Mouse (Mus musculus) ovary, postnatal 10 days (tissue): Measurements from ENCODE around the gene Ipo11.
"Not testable (repeated sequence)": the region's sequence is repeated elsewhere in the genome, so short reads cannot be mapped to it uniquely, and the experiment has no call there.

ENCODE experiments used
- DNase-seq: peaks from one replicate; pipeline ENCODE4 v3.0.0; 2022; ENCODE audit warnings: low spot score

Ipo11 gene

DNA sequence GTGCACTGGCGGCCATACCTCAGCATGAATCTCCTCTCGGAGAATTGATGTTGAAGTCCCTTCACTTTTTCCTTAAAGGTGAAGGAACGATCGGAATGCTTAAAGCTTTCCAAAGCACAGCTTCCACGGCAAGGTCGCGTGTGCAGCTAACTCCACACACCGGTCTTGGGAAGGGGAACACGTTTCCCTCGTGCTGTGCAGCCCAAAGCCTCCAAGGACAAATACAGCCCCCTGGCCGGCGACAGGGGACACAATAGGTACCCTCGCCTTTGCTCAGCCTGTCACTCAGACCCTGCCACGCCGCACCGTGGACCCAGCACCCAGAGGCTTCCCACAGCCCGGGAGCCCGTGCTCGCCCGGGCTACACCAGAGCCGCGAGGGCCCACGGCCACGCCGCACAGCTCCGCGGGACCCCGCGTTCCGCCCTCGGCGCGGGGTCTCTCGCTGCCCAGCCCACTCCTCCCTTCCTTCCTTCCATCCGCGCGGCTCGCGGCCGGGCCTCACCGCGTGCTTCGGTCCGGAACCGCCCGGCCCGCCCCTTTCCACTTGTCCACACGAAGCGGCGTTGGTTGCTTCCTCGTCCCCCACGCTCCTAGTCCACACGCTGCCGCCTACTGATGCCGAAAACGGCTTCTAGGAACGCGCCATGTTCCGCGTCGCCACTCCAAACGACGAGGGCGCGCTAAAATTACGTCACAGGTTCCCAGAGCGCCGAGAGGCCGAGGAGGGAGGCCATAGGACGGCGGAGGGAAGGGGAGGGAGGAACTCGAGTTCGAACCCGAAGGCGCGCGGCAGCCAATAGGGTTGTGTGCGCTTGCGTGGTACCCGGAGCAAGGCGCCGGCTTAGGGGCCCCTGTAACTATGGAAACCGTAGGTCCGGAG is at the start of gene Ipo11:
Gene Ipo11 (minus strand): TSS at position 703 of the 882 bp plus-strand sequence.
- DNase-seq = peak; percentile 56

DNA sequence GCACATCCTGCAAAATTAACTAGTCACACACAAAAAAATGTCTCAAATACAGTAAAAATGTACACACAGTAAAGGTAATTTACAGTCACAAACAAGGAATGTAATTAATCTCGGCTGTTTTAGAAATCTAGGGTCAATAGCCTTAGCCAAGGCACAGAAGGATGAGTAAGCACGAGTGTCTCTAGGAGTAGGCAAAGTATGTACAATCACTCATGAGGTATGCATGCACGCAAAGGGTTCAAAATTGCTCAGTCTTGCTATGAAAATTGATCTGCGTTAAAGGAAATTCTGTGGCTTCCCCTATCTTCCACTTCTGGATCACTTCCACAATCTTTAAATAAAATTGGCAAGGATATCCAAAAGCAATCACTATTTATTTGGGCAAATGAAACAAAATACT is 24.7 kb upstream of the Ipo11 start:
- DNase-seq = no peak

DNA sequence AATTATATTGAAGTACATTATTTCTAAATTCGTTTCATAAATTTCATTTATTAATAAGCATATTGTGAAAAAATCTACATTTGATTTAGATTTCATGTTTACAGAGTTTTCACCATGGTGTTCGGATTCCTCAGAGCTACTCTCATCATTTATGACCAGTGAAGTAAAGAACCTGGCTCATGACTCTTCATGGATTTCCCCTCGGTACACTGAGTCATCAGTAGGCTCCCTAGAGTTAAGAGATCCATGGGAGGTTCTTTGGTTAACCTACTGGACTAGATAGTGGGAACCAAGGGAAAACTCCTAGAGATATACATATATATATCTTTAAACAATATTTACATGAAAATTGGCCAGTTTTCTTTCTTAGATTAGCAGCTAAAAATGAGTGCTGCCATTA is 23.8 kb upstream of the Ipo11 start:
- DNase-seq = no peak

DNA sequence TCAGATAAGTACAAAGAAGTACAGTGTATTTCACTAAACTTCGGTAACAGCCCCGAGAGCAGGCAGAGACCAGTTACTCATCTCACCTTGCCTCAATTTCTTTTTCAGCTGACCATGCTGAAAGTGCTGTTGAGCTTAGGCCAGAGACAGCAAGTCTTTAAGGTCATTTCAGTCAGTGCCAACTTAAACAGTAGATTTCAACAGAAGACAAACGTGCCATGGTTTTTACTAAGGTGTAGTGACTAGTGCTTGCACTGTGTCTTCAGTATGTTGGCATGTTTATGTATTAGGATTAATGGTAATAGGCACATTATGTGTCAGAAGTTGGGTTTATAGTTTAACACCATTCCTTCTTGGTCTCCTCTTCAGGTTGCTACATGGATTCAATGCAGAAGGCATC is 21.5 kb upstream of the Ipo11 start:
- DNase-seq = no peak

DNA sequence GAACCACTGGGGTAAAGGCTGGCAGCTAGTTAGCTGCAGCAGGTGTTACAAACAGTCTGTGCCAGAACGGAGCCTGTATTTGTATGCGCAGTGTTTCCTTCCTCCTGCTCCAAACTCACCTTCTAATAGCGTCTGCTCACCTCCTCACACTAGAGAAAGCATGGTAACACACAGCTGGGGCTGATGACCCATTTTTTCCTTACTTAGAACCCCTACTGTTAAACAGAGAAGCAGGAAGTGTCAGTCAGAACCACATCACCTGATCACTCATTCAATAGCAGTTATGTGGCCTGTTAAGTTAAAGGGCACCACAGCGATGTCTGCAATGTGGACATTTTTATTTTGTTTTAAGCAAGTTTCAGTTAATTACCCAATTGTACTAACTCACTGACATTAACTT is 20.8 kb upstream of the Ipo11 start:
- DNase-seq = no peak

DNA sequence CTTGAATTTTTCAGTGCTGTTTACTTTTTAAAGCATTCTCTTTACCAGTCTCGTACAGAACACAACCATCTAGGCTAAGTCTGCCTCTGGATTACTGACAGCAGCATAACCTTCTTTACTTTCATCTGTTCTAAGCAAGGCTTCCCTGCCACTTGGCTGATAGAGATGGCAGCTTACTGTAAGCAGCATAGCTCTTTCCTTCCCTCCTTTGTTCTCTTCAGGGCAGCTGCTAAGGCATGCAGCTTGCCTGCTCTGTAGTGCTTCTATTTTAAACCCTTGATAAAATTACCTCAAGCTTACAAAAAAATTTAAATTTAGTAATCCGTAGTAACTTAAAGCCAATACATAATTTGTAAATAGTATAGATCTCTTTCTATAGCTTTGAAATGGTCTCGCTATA is 18.1 kb upstream of the Ipo11 start:
- no peak for DNase-seq

DNA sequence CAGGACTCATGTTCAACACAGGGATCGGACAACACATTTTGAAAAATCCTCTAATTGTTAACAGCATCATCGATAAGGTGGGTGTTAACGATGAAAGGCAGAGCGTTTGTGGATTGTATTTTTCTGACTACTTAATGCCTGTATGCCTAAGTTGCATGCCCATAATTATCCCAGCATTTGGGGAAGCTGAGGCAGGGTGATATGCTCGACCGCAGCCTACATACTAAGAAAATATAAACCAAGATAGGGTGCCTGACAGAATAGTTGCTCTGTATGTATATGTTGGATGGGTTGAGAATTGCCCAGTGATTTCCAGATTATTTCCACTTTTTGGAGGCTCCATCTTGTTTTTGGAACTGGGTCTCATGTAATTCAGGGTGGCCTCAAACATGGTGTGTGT is 10.8 kb upstream of the Ipo11 start:
- DNase-seq = no peak

DNA sequence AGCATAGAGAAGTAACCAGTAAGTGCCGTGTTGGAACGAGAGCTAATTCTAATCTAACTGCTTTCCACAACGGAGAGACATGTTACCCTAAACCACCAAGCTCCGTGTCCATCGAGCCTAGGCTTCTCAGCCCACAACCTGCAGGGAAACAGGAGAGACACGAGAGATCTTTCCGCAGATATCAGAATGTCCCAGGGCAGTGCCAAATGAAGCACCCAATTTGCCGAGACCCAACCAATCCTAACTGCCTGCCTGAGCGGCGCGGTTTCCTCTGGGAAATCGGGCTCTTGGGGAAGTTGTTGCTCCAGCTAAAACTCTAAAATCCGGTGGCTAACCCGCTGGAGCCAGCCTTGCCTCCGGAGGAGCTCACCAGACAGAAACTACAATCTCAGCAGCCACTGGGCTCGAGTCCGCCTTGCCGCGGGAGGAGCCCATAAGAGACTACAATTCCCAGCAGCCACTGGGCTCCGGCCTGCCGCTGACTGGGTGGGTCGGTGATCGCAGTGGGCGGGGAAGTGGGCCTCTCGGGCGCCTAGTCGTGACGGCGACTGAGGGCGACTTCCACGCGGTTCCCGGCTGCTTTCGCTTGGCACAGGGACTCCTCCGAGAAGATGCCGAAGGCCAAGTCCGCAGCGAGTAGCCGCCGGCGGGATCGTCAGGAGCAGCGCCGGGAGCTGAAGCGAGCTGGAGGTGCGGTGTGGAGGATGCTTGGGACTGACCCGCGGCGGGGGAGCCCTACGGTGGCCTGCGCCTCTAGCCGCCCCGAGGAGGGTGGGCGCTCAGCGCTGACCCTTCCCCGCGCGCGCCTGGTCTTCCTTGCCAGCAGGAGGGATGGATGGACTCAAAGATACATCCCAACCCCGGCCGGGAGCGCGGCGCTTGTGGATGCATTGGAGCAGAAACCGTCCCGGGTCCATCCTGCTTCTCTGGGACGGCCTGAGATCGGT is 10.1 kb upstream of the Ipo11 start, which contains the start of gene Dimt1:
Gene Dimt1 (plus strand): TSS at position 534 of the 947 bp plus-strand sequence.
- DNase-seq = peak; percentile 74

DNA sequence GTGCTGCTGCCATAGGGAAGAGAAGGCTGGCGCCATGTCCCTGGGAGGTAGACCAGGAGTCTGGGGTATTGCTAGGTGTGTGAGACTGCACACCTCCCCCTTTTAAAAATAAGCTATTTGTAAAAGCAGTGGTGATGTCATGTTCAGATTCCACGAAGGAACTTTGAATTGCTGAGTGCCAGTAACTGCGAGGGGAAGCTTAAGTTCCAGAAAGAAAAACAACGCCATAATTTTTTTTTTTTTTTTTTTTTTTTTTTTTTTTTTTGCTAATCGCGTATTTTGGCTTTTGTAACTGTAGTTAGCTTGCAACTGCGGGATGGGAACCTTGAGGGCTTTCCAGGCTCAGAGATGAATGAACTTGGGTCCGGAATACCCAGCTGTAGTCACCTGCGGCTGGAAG is 8.8 kb upstream of the Ipo11 start:
- DNase-seq = no peak

DNA sequence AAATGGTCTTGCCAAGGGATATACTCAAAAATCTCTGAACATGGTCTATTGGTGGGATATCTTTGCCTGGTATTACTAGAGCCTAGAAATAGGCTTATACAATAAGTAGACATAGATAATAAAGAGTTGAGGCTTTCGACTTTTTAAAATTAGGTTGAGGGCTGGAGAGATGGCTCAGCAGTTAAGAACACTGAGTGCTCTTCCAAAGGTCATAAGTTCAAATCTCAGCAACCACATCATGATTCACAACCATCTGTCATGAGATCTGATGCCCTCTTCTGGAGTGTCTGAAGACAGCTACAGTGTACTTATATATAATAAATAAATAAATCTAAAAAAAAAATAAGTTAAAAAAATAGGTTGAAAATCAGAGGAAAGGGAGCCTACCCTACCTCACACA is 6.0 kb upstream of the Ipo11 start:
- no peak for DNase-seq

DNA sequence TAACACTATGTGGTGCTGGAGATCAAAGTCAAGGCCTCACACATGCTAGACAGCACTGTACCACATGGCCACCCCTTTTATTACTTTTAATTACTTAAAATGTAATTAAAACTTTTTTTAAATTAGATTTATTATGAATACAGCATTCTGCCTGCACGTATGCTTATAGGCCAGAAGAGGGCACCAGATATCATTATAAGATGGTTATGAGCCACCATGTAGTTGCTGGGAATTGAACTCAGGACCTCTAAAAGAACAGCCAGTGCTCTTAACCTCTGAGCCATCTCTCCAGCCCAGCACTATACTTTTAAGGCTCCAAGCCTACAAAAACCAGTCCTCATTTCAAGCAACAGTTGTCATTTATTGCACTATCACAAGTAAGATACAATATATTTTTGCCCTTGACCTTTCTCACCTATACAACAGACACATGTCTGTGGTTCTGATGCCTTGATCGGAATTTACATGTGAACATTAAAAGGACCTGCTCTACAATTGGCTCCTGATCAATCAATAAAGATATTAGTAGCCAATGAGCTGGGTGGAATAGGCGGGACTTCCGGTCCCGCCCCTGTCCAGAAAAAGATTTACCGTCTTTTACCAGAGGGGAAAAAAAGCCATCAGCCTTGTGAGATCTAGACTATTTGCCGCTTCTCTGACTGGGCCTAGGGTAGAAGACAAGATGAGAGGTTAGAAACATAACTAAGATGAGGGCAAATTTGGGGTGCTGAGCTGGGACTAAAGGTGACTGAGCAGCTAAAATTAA is 4.6 kb upstream of the Ipo11 start:
- no peak for DNase-seq

DNA sequence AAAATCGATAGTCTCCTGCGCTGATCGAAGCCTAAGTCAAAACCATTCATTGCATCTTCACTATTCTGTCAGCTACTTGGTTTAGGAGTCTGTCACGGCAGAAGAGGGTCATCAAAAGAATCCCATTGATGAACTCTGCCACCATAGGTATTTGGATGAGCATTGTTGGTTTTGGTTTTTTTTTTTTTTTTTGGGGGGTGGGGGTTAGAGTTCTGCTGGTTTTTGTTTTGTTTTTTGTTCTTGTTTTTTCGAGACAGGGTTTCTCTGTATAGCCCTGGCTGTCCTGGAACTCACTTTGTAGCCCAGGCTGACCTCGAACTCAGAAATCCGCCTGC is 347 bp upstream of the Ipo11 start:
- no peak for DNase-seq

DNA sequence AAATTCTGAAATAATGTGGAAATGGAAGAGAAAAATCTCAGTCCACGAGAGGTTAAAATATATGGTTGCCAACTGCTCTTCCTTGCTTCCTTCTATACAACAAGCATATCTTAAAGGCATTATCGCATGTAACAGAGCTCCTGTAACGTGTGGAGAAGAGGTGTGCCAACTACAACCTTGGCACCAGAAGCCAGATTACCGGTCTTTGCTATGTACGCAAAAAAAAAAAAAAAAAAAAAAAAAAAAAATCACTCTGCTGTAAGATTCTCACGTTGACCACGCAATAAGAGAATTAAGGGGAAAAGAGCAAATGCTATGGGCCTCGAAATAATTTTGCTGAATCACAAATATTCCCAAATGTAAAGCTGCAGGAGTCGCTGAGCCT is 895 bp downstream of the Ipo11 start:
- DNase-seq = no peak

DNA sequence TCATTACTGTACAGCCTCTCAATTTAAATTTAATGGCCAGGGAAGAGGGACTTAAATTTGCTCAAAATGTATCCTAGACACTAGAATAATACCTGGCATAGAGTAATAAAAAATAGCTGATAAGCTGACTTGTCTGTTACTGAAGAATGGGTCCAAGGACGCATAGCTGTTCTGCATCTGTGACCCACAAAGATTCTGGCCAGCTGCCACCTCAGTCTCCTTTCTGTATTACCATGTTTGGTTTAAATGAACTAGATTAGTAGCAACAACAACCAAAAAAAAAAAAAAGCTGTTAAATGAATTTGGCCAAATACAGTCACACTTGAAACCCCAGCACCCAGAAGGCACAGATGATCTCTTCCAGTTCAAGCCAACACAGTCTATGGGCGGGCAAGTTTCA is 7.6 kb downstream of the Ipo11 start:
- DNase-seq = no peak

DNA sequence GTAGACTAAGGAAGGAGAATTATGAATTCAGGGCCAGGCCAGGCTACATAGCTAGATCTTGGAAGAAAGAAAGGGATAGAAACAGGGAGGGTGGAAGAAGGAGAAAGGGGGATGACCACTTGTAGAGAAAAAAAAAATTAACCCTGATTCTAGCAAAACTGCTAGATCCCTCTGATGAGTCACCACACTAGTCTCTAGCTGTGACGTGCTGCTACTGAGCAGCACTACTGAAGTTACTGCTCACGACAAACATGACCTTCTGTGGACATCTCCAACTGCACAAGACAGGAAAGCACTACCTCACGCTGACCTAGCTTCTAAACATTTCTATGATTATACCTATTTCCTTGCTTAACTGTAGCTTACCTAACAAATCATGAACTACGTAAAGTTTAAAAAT is 8.5 kb downstream of the Ipo11 start:
- DNase-seq = no peak

DNA sequence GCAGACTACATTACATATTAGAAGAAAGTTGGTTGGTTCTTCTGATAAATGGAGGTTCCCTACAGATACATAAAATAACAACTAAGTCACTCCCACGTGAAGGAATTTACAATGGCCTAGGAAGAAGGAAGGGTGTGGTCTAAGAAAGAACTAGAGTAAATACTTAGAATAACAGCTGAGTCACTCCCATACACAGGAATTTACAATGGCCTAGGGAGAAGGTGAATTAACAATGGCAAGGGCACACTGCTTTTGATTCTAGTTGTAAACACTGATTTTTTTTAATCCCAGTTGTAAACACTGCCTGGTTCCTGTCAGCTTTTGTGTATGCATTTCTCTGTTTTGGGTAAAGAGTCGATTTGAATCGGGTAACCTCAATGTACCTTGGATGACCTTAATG is 10.8 kb downstream of the Ipo11 start:
- not testable (repeated sequence) for DNase-seq

DNA sequence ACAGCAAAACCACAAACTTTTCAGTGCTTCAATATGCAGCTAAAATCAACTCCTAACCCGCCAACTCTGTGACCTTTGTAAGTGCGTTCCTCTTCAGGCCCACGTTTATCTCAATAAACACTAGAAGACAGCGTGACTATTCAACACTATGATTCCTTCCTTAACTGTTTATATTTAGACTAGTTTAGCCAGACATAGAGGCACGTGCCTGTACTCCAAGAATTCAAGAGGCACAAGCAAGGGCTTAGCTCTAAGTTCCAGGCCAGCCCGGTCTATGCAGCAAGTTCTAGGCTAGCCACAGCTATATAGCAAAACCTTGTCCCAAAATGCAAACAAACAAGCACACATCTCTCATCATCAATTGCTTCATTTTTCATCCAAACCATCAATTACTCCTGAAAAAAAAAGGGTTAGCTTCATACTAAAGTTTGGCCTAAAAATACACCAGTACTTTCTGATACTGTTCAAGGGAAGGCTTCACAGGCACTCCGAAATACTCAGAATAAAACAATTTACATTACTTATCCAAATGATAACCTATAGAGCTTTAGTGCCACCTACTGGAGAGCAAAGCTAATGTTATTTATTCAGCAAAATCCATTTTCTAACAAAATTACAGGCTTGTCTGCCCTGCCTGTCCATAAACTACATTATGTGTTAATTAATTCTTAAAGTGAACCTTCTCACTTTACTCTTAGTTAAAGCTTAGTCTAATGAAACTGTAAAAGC is 18.3 kb downstream of the Ipo11 start:
- no peak for DNase-seq

DNA sequence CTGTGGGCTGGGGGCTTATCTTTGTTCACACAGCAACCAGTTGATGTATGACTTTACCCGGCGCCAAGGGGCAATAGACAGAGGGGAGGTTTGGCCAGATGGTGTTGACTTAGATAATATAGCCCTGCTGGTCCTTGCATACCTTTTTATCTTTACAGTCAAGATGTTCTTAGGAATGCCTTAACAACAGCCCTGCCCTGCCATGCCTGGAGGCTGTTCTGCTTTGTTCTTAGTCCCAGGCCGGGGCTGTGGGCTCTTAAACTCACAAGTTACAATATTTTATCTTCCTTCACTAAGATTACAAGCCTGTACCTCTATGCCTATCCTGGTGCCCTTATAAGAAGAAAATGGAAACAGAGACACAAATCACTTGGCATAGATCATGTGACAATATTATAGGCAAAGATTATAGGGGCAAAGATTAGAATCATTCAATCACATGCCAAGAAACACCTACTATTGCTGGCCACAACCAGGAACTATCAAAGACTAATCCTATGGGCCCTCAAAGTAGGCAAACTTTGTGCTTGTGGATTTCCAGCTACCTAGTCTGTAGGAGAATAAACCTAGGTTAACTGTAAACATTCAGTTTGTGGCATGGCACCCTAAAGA is 23.5 kb downstream of the Ipo11 start:
- DNase-seq = no peak

DNA sequence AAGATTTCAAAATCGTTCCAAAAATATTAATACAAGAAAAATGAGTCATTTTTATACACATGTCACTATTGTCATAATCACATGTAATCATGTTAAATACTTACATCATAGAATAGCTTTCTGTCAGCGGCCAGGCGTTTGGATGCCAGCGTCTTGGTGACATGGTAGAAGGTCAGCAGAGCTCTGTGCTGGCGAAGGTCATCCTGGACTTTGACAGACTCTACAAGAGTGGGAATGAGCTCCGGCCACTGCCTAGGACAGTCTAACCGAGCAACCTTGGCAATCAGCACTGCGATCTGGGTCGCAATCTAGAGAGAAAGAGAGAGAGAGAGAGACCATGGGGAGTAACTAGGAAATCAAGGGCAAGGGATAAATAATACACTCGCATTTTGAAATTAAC is 26.7 kb downstream of the Ipo11 start:
- no peak for DNase-seq

DNA sequence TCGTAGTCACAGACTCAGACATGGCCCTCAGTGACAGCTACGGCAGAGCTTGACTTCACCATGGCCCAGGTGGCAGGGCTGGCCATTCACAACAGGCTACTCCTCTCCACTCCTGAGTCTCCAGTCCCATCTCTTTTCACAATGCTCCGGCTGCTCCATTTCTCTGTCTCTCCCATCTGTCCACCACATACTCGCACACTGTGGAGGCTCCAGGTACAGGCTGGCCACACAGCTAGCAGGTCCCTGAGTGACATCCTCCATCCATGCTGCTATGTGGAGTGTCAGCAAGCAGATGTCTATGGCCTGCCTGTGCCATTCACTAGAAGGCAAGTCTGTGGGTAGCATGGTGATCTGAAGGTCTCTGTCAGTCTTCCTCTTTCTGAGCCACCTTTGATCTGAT is 29.5 kb downstream of the Ipo11 start:
- DNase-seq = no peak

DNA sequence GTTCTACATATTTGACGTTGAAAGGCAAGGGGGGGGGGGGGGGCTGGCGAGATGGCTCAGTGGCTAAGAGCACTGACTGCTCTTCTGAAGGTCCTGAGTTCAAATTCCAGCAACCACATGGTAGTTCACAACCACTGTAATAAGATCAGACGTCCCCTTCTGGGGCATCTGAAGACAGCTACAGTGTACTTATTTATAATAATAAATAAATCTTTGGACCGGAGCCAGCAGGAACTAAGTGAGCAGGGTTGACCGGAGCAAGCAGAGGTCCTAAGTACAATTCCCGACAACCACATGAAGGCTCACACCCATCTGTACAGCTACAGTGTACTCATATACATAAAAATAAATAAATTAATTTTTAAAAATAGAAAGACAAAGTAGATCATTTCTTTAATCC is 31.6 kb downstream of the Ipo11 start:
- DNase-seq = not testable (repeated sequence)
